Mouse (Mus musculus) frontal cortex, adult (tissue): ENCODE data around the gene Mcm2.

ENCODE experiments used
- ATAC-seq: cut with Nextera tagmentation; 2 replicates; pipeline ENCODE4 v1.9.2; 2017; ENCODE audit warnings: mild to moderate bottlenecking, moderate library complexity, mixed read lengths; ENCODE audit not compliant: low TSS enrichment

Mcm2 gene

GRCm38 (mm10) chr6:88926870-88927269, 28.3 kb upstream of the Mcm2 start:
- ATAC-seq: peak; percentile 58

- ATAC-seq: no peak
Measured at GRCm38 (mm10) chr6:88925640-88926205, 27.1 kb upstream of the Mcm2 start.

DNA sequence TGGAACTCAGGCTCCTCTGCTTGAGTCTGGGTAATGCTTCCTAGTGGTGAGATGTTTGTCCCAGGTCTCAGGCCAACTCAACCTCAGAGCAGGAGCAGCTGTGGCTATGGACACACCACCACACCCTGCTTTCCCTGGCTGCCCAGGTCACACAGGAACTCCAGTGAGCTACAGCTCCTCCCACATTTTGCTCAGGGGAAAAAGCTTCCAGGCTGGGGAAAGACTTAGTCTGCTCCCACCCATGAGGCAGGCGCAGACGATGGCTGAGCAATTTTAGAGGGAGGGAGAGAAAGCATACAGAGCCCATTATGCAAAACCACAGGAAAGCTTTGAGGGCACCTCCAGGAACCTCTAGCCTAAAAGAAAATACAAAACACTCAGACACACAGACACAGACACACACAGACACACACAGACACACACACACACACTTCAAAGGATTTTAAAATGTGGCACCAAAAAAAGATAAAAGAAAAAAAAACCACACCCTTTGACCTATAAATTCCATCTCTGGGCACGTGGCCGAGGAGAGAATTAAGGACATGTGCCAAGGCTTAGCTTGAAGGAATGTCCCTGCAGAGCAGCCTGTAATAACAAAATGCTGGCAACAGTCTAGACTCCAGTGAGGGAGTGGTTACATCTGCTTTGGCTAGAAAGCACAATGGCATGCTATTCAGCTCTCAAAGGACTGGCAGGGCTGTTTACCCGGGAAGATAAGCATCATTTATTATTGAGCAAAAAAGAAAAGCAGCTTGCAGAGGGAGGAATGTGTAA, 26.1 kb upstream of the Mcm2 start:
- ATAC-seq: no peak

- no peak for ATAC-seq
Measured at GRCm38 (mm10) chr6:88918802-88919201, 20.2 kb upstream of the Mcm2 start.

- ATAC-seq: peak; percentile 68
Measured at GRCm38 (mm10) chr6:88916153-88916552, 17.6 kb upstream of the Mcm2 start.

GRCm38 (mm10) chr6:88915510-88915909, 16.9 kb upstream of the Mcm2 start:
- no peak for ATAC-seq

GRCm38 (mm10) chr6:88914799-88915198, 16.2 kb upstream of the Mcm2 start:
- no peak for ATAC-seq

DNA sequence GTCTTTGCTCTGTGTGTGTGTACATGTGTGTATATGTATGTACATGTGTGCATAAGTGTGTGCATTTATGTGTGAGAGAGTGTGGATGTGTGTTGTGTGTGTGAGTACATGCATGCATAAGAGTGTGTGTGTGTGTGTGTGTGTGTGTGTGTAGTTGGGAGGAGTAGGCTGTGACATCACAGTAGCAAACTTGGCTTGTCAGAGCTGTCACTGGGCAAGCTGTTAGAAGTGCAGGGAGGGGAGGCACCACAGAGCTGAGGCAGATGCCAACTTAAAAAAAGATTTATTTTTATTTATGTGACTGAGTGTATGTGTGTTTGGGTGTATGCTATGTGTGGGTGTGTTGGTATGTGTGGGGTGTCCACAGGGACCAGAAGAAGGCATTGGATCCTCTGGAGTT, 14.9 kb upstream of the Mcm2 start:
- peak; percentile 34 for ATAC-seq

- ATAC-seq: no peak
Measured at GRCm38 (mm10) chr6:88913022-88913421, 14.4 kb upstream of the Mcm2 start.

GRCm38 (mm10) chr6:88909151-88909550, 10.6 kb upstream of the Mcm2 start:
- ATAC-seq: no peak

- ATAC-seq: peak; percentile 29
Measured at GRCm38 (mm10) chr6:88906369-88907108, 8.0 kb upstream of the Mcm2 start.

DNA sequence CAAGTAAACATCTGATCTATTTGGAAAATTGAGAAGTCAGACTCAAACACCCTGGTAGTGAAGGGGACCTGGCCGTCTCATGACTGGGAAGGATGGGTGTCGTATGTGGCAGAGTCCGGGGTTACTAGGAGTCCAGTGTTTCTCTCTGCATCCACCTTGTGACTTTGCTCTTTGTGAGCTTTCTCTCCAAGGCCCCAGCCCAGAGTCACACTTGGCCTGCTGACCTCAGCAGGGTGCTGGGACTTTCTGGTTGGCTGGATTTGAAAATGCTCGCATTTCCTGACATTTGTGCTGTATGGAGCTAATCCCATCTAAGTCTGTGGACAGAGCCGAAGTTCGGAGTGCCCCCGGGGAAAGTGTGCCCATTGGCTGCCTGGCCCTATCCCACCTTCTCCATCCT, 6.5 kb upstream of the Mcm2 start:
- ATAC-seq: no peak

GRCm38 (mm10) chr6:88904456-88904974, 5.9 kb upstream of the Mcm2 start:
- ATAC-seq: no peak

DNA sequence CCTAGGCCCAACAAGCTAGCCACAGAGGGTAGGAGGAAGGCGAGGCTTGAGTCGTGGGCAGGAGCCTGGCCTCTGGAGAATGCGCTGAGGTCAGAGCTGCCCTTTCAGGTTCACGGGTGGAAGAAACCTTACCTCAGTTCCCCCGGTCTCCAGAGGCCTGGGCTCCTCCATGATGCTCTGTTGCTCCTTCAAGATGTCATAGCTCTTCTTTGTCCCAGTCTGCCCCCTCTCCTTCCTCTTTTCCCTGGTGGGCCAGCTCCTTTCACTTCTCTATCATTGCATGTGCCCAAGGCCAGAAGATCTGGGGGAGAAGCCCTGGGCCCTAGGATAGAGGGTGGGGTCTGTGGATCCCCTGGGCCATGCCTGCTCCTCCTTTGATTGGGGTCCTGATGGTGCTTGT, 5.1 kb upstream of the Mcm2 start:
- no peak for ATAC-seq

- ATAC-seq: peak; percentile 85
Measured at GRCm38 (mm10) chr6:88901947-88902820, 3.6 kb upstream of the Mcm2 start, which contains the start of gene Tpra1. Tpra1 (plus strand) TSS chr6:88902251.

- peak; percentile 8; the same call in 1 of the 2 replicates for ATAC-seq
Measured at GRCm38 (mm10) chr6:88901471-88901870, 2.9 kb upstream of the Mcm2 start.

- no peak for ATAC-seq
Measured at GRCm38 (mm10) chr6:88899628-88900027, 1.0 kb upstream of the Mcm2 start.

DNA sequence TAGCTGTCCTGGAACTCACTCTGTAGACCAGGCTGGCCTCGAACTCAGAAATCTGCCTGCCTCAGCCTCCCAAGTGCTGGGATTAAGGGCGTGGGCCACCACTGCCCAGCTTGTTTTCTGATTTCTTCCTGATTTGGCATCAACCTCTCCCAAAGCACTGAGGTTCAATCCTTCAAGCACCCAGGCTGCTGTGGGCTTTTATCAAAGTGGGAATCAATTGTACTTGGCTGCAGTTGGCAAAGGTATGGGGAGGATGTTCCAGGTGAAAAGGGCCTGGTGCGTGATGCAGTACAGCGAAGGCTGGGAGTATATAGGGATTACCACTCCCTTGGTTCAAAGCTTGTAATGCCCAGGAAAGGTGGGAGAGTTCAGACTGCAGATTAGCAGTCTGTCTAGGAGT, 506 bp upstream of the Mcm2 start:
- no peak for ATAC-seq

DNA sequence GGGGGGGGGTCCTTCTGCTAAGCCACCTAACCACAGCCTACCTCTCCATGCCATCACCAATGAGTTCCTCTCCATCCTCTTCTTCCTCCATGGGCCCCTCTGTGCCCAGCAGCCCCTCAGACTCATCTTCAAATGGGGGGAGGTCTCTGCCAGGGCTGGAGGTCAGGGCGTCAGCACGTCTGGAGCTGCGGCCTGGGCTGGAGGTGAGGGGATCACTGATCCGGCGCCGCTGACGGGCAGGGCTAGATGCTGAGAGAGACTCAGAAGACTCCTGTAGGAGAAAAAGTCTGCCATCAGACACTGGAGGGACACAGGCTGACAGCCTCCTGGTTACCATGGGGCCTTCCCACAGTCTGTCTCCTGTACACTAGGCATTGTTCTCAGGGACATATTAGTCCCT, 1.3 kb downstream of the Mcm2 start:
- no peak for ATAC-seq

- ATAC-seq: no peak
Measured at GRCm38 (mm10) chr6:88895943-88896342, 2.6 kb downstream of the Mcm2 start.

- peak; percentile 68 for ATAC-seq
Measured at GRCm38 (mm10) chr6:88893559-88893958, 5.0 kb downstream of the Mcm2 start.

- ATAC-seq: no peak
Measured at GRCm38 (mm10) chr6:88890832-88891231, 7.7 kb downstream of the Mcm2 start.
